Mouse (Mus musculus) mesoderm, embryonic 11.5 days (tissue): ENCODE measurements around the gene Dnajc11.

Experiments used
- DNase-seq: peaks from one replicate; pipeline ENCODE4 v3.0.0-alpha.2; 2012; ENCODE audit warnings: low read depth, low spot score

Gene Dnajc11

DNA sequence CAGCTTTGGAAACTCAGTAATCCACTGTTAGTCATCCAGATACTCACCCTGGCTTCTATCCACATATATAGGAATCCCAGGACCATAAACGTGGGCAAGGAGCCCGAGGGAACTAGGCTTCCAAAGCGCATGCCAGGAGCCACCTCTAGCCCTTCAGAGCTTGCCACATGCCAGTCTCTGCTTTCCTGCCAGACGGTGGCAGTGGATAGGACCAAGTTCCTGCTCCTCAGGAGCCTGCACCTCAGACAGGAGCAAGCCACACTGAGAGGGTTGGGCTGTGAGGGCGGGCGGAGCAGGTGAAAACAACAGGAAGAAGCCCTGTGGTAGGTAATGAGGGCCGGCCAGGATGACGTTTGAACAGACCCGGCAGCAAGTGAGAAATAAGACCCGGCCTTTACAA is 52.4 kb downstream of the Dnajc11 start:
- no peak for DNase-seq

DNA sequence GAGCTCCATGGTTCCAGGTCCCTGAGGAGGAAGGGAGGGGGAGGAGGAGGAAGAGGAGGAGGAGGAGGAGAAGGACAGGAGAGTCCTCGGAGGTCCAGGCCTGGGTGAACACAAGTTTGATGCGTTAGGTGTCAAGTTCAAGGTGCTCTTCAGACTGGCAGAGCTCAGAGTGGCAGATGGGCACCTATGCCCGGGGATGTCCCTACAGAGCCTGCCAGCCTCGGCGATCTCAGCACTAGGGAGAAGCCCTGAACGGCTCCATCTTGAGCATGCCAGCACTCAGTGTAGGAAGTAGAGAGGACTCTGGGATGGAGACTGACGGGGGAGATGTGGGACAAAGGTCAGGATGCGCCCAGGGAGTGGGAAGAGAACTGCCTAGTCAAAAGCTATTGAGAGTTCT is 53.2 kb downstream of the Dnajc11 start:
- no peak for DNase-seq

DNA sequence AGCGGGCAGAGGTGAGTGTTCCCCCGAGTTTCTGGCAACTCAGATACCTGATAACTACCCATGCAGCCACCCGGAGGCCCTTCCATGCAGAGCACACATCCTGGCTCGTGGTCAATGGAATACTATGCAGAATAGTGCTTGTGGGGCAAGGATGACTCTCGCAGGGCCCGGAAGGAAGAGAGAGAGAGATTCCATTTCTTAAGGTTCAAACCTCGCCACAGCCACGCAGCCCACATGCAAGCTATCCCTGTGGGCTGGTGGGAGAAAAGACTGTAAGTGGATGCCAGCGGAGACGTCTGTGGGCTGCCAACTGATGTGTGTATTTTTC is 54.5 kb downstream of the Dnajc11 start:
- DNase-seq, result no peak

DNA sequence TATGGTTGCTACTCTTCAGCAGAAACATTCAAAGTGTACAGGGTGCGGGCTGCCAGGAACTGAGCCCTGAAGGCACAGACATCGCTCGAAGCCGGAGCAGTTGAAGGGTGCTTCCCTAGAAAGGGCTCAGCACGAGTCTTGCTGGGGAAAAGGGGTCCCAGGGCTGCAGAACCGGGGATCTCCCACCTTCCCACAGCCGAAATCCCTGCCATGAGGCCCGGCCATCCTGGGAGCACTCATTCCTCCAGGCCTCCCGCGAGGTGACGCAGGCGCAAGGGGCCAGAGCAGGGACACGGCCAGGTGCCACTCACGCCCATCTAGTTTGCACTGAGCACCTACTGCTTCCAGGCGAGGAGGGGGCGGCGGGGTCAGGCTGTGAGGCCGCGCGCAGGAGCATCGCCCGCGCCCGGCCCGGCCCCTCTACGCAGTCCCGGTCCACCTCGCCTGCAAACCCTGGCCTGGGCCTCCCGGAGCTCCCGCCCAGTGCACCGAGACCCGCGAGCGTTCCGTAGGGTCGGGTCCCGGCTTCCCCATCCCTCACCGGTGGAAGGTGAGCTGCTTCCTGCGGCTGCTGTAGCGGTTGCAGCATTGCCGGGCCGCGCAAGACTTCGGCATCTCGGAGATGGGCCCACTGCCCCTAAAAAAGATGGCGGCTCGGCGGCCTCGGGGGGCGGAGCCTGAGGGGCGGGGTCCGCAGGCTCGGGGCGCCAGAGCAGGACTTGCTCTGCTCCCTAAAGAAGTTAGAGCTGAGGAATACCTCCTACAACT is 55.0 kb downstream of the Dnajc11 start, which contains the start of gene Thap3:
Thap3 (minus strand) TSS at position 656 of the 768 bp plus-strand sequence.
- peak; percentile 66 for DNase-seq

DNA sequence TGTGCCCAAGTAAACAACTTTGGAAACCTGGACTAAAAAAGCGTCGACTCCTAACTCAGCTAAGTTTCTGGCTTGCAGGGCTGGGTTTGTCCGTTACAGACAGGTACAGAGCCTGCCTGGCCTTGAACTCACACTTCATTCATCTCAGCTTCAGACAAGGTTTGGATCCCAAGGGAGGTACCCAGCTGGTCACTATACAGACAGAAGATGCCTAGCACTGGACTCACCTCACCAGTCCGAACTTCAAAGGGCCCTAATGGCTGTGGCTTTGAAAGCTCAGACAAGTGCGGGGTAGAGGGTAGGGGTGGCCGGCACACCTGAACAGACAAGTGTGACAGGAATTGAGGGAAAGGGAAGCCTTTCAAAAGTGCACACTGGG is 55.6 kb downstream of the Dnajc11 start:
- DNase-seq, result no peak

DNA sequence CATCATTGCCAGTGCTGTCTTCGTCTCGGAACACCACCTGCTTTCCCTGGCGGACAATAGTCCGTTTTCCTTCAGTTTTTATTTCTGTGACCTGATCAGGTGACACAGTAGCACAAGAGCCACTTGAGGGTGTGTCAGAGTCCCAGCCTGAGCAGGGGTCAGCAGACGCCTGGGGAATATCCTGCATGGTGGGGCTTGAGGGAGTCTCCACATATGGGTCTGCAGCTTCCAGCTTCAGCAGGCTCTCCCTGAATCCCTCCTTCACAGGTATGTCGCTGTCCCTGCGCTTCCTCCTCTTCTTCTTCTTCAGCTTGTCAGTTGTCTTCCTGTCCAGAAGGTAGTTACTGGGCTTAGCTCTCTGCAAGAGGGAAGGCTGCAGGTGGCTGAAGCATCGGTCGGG is 58.6 kb downstream of the Dnajc11 start:
- no peak for DNase-seq

DNA sequence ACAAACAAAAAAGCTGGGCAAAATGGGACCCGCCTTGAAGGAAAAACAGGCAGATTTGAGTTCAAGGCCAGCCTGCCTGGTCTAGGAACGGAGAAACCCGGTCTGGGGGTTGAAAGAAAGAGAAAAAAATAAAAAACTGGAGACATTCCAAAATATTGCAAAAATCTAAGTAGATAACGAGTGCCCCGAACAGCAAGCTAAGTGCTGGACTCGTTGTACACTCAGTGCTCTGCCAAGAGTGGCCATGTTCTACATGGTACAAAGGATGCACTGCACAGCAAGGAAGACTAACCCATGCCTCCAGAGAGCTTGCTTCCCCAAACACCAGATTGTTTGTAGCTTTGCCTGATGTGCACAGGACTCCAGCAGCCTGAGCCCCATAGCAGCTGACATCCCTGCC is 59.5 kb downstream of the Dnajc11 start:
- no peak for DNase-seq

DNA sequence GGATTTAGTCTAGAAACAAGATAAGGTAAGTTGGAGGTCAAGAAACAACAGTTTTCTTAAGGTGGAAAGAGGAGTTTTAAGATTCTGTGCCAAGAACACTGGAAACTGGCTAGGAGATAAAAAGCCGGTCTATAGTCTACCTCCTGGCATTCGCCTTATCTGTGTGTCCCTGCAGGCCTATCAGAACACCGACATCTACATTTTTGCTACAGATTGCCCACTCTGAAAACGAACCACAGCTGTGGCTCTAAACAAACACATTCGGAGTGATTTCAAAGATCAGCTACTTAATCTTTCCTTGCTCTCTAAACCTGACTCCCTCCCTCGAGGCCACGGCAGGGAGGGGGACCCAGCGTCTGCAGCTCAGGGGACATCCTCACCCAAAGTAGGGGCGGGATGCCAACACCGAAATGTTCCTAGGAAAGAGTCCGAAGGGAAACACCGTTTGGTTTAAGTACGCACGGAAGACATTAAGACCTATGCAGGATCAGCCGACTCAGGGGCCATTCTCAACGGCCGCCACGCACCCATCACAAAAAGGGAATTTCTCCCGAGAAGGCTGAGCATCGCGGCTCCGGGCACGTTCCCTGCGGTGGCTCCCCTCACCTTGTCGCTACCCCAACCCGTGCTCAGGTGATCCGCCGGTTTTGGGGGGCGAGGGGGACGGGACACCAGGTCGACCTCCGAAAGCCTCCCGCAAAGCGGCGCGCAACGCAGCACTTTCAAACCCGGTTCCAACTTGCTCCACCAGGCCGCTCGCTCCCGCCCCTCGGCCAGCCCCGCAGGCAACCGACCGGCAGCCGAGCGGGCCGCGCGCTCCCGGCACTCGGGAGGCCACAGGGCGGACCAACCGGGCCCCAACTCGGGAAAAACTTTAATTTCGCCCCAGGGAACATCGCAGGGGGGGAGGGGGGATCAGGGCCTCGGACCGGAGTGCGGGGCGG is 61.0 kb downstream of the Dnajc11 start:
- no peak for DNase-seq

DNA sequence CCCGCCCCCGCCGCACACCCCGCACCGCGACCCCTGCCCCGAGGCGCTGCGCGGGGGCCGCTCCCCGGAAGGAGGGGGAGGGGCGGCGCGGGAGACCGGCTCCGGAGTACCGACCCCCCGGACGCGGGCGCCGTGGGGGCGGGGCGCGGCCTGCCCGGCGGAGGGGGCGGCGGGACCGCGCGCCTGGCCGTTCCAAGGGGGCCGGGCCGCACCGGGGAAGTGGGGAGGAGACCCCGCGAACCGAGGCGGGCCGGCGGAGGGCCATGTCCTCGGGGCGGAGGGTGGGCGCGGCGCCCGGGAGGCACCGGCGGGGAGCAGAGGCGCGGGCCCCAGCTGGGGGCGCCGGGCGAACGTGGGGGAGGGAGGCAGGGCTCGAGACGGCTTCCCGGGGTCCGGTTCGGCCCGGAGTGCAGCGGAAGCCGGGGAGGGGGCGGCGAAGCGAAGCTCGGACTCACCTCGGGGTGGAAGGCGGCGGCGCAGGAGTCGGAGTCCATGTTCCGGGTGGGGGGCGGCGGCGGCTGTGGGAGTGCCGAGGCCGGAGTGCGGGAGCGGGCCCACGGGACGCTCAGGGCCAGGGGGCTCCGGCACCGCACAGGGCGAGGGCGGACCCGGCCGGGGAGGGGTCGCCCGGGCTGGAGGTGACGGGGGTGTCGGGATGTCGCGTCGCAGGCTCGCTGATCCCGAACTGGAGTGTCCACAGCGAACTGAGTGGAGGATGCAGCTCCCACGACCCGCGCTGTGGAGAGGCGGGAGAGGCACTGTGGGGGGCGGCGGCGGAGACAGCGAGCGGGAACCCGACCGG is 62.1 kb downstream of the Dnajc11 start:
- DNase-seq, result no peak

DNA sequence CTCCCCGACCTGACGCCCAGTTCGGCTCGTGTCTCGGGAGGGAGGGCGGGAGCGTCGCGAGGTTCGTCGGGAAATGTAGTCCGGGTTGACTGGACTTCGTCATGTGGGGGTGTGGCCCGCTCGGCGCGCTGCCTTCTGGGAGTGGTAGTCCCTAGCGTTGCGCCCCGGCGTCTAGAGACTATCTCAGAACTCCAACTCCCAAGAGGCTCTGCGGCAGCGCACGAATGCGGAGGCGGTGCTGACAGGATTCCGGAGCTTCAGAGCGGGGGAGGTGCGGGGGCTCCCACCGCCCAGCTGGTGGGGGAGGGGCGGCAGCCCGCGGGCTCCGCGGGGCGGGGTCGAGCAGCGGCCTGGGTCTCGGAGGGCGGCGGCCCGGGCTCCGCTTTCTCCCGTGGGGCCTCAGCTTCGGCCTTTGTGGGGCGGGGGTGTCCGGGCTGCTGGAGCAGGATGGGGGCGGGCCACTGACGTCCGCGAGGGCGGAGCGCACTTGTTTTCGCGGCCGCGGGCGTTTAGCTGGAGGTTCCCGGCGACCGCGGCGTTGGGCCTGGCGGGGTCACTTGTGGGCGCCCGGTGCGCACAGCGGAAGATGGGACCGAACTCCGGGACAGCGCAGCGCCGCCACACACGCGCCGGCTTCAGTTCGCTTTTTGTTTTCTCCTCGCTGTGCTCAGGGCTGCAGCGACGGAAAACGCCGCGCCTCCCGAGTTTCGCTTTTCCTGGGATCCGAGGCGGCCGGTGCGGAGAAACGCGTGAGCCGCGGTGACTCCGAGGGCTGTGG is 62.9 kb downstream of the Dnajc11 start, which contains the start of gene Phf13:
Phf13 (minus strand) TSS at position 86 of the 778 bp plus-strand sequence.
- DNase-seq, result peak; percentile 100

DNA sequence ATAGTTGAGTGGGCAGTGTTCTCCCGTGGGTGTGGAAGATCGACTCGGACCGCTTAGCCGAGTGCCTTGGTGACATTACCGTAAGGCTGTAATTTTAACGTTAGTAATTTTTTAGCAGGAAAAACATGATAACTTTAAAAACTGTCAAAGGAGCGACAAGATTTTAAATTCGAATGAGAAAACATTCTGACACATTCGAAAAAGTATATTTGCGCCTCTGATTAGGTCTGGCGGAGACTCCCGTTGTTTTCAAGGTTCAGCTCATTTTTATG is 63.4 kb downstream of the Dnajc11 start:
- DNase-seq, result no peak

DNA sequence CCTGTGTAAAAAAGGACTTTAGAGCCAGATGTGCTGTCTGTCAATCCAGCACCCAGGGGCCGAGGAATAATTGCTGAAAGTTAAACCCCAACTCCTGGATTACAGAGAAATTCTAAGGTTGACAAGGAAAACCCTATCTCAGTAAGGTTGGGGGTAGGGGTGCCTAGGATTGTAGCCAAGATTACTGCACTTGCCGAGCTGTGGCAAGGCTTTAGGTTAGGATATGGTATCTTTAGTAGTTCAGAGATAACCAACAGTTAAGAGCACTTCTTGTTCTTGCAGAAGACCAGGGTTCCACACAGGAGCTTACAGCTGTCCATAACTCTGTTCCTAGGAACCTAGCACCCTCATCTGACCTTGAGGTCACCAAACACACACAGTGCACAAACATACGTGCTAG is 64.2 kb downstream of the Dnajc11 start:
- no peak for DNase-seq

DNA sequence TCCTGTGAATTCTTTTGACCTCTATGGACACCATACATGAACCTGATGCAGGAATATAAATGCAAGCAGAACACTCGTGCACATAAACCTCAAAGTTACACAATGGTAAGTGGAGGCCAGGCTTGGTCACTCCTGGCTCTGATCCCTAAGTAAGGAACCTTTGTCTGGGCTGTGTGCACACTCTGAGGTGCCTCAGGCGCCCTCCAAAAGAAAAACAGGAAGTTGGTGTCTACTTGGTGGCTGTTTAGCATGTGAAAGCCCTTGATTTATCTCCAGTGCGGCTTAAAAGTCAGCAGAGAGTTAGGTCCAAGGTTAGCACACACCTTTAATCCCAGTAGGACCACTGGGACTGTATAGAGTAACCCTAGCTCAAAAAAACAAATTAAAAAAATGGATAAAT is 66.0 kb downstream of the Dnajc11 start:
- no peak for DNase-seq

DNA sequence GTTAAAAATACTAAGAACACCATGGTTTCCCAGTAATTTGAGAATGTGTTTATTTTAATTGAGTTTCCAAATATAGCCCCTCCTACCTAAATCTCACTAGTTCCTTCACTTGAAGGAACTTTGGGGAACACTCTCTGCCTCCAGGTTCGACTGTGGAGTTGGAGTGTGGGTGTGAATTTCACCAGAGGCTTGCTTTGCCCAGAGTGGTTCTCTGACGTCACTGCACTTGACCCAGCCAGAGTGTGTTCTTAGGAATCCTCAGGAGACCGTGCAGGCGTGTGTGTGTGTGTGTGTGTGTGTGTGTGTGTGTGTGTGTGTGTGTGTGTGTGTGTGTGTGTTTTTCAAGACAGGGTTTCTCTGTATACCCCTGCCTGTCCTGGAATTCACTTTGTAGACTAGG is 67.4 kb downstream of the Dnajc11 start:
- no peak for DNase-seq

DNA sequence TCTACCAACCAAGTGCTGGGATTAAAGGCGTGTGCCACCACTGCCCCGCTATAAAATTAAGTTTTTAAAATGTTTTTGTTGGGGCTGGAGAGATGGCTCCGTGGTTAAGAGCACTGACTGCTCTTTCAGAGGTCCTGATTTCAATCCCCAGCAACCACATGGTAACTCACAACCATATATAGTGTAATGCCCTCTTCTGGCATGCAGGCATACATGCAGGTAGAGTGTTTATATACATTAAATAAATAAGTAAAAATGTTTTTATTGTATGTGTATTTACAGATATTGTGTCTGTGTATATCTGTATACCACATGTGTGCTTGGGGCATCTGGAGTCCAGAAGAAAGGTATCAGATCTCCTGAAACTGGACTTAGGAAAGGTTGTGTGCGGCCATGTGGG is 67.8 kb downstream of the Dnajc11 start:
- no peak for DNase-seq

DNA sequence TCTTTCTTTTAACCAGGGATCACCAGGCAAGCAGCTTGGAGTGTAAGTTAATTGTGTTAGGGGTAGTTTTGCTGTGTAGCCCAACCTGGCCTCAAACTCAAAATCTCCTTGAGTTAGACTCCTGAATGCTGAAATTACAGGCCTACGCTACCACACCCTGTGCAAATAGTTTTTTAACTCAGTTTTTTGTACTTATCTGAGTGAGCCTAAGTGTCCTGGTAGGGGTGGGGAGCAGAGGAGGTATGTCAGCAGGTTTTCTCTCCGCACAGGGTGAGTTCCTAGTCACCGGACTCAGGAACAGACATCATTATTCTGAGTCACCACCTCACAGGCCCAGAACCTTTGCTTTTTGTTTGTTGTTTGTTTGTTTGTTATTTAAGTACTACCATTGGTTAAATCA is 68.6 kb downstream of the Dnajc11 start:
- no peak for DNase-seq

DNA sequence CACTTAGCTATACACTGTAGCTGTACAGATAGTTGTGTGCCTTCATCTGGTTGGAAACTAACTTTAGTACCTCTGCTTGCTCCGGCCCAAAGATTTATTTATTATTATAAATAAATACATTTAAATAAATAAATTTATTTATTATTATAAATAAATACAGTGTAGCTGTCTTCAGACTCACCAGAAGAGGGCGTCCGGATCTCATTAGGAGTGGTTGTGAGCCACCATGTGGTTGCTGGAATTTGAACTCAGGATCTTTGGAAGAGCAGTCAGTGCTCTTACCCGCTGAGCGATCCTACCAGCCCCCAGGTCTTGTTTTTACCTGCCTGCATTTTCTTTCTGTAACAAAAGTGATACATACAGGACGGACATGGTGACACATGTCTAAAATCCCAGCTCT is 72.6 kb downstream of the Dnajc11 start:
- DNase-seq, result no peak

DNA sequence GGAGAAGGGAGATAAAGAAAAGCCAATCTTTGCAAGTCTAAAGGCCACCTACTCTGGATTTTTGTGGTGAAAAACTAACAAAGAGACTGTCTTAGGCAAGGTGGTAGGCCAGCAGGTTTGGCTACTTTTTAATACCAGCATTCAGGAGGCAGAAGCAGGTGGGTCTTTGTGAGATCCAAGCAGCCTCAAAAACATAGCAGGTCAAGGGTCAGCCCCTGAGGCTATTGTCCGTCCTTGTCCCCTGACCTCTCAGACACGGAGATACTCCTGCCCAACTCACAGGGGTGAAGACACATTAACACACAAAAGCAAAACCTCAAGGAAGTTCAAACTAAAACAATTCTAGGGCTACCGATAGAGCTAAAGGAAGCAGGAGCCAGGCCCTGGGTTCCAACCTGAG is 73.3 kb downstream of the Dnajc11 start:
- no peak for DNase-seq

DNA sequence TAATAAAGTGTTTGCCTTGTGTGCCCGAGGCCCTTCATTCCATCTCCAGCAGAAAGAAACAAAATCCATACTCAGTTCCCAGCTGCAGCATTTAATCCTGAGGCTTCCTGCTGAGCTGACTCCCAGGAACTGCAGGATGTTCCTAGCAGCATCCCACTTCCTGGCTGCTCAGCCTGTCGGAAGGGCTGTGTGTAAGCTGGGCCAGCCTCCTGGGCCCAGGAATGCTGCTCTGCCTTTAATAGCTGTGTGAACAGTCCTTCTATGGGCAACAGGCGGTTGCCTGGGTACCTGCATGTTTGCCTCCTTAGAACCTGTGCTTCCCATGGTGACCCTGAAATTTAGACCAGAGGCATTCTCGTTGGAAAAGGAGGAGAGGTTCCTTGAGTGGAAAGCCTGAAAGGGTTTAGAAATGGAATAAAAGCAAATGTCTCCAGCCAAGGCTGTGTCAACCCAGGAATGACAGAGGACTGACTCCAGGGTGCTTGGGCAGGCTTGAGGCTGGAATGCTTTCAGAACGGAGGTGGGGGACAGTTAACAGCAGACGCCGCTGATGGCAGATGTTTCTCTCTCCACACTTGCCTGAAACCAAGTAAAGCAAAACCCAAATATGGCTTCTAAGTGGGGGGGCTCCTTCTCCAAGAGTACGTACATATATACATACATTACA is 74.1 kb downstream of the Dnajc11 start:
- DNase-seq, result peak; percentile 50

DNA sequence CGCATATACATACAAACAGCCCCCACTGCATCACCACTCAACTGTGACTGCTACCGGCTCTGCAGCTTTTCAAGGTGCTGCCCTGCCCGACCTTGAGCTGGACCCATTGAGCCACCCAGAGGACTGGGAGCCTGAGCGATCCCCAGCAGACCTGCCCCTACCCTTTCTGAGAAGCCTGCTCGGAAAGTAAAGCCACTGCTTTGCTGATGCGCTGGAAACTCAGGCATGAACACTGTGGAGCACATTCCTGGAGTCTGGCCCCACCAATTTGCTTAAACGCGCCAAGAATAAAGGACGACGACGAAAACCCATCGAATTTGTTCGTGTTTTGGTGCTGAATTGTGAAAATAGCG is 74.6 kb downstream of the Dnajc11 start:
- DNase-seq, result no peak

DNA sequence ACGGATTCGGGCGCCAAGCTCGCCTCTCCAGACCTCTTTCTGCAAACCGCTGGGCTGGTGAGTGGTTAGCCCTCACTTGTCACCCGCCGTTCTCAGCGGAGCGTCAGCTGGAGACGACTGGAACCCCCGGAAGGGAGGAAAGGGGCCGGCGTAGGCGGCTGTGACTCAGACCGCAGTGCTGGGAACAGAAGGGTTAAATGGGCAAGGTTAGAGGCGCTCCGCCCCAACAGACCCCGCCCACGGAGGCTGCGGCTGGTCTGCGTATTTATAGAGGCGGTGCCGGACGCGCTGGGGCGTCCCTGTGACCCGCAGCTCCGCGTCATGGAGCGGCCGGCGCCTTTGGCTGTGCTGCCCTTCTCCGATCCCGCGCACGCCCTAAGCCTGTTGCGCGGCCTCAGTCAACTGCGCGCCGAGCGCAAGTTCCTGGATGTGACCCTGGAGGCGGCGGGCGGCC is 75.2 kb downstream of the Dnajc11 start, which contains the start of gene Klhl21:
Klhl21 (plus strand) TSS at position 182 of the 454 bp plus-strand sequence.
- DNase-seq, result peak; percentile 94
